Mouse (Mus musculus) liver, embryonic 14.5 days (tissue): ENCODE data around the gene Ehd2. TPM values are rescaled to one million over a fixed set of nuclear protein-coding genes. Genes with fewer than 3 reads are reported as not detected.

Experiments
- ATAC-seq: fragments of 200-750 bp; cut with Nextera tagmentation; 2 replicates; pipeline ENCODE4 v1.8.0; 2017; ENCODE audit warnings: moderate number of reproducible peaks, mild to moderate bottlenecking, moderate library complexity; ENCODE audit not compliant: insufficient read depth
- DNase-seq, 3 experiments: peaks; one replicate each; pipeline ENCODE4 v3.0.0-alpha.2; 2012 to 2013; ENCODE audit warnings: low read depth in 3 of 3, low spot score in 3 of 3
- H3K27ac ChIP-seq: fragments of 300-500 bp; sonication (generic); 2 replicates; pipeline ENCODE4 v1.5.1; 2014; ENCODE audit warnings: moderate library complexity, mild to moderate bottlenecking, control low read depth, inconsistent platforms
- H3K27me3 ChIP-seq: fragments of 300-500 bp; sonication (generic); 2 replicates; pipeline ENCODE4 v1.6.1; 2014; ENCODE audit warnings: mild to moderate bottlenecking, low read length, moderate library complexity; ENCODE audit not compliant: control insufficient read depth, insufficient read depth
- H3K36me3 ChIP-seq: fragments of 300-500 bp; sonication (generic); replicated peaks from 2 replicates; pipeline ENCODE4 v1.6.1; 2014; ENCODE audit warnings: low read depth; ENCODE audit not compliant: control insufficient read depth, insufficient read depth
- H3K4me1 ChIP-seq, 2 experiments: fragments of 200-500 bp in 1 of 2; fragments of 300-500 bp in 1 of 2; sonication (generic) in 1 of 2; replicated peaks; 2 replicates each; pipeline ENCODE4 v1.6.1; 2012 to 2014; ENCODE audit warnings: antibody characterized with exemption in 1 of 2, inconsistent platforms in 1 of 2, low read length in 1 of 2; ENCODE audit not compliant: control insufficient read depth in 2 of 2, insufficient read depth in 2 of 2
- H3K4me2 ChIP-seq: fragments of 300-500 bp; sonication (generic); 2 replicates; pipeline ENCODE4 v1.6.1; 2014; ENCODE audit warnings: low read depth, mild to moderate bottlenecking, control low read depth, moderate library complexity
- H3K4me3 ChIP-seq, 2 experiments: fragments of 200-500 bp in 1 of 2; fragments of 300-500 bp in 1 of 2; sonication (generic) in 1 of 2; 2 replicates each; pipeline ENCODE4 v1.5.1; 2012 to 2014; ENCODE audit warnings: low read depth in 2 of 2, low read length in 2 of 2, mild to moderate bottlenecking in 2 of 2, control low read depth in 1 of 2, inconsistent platforms in 1 of 2, moderate library complexity in 1 of 2; ENCODE audit not compliant: insufficient read depth in 1 of 2
- H3K9ac ChIP-seq: fragments of 300-500 bp; sonication (generic); replicated peaks from 2 replicates; pipeline ENCODE4 v1.6.1; 2014; ENCODE audit warnings: mild to moderate bottlenecking, control low read depth, moderate library complexity
- H3K9me3 ChIP-seq: fragments of 300-500 bp; sonication (generic); 2 replicates; pipeline ENCODE4 v1.6.1; 2016; ENCODE audit warnings: low read length, mixed read lengths; ENCODE audit not compliant: control insufficient read depth
- CTCF ChIP-seq: IDR thresholded peaks from 2 replicates; pipeline ENCODE4 v1.5.1; 2016; ENCODE audit warnings: antibody characterized with exemption, low read depth, control low read depth
- EP300 ChIP-seq: IDR thresholded peaks from 2 replicates; pipeline ENCODE4 v1.6.1; 2016; ENCODE audit warnings: antibody characterized with exemption, low read depth
- WGBS: fragments of 180-500 bp; shearing (Covaris S2); extraction: QIAGEN DNeasy Blood & Tissue Kit; methylation state at CpG from one replicate; pipeline ENCODE4 v1.1.7; 2014; ENCODE audit not compliant: insufficient replicate concordance; 5-methylcytosine and 5-hydroxymethylcytosine counted together
- polyA plus RNA-seq, 2 experiments: library from polyadenylated mRNA; depleted of rRNA in 1 of 2; stranded (reverse) in 1 of 2; unstranded in 1 of 2; fragments of >200 nt; fragmentation: Nextera tagmentation in 1 of 2; extraction: Ambion mirVana in 1 of 2; gene quantifications; 2 replicates each; pipeline versions ENCODE4 v1.2.1 to v1.2.3; 2012 to 2014

Gene Ehd2
- polyA plus RNA-seq, 2 experiments, result 2.5 to 3.0 TPM

- Histone ChIP-seq H3K4me1 (peaks cover 5 to 14% of the 10 kb centered on the region in 2 experiments), H3K9ac (no peak overlapping the region), H3K27ac (no peak overlapping the region), H3K4me3 (no peak overlapping the region), H3K36me3 (0 out of 2 replicates have a peak, but pooled peaks cover 2% of the 10 kb centered on the region), H3K4me2 (no peak overlapping the region), H3K27me3 (no peaks in the 10 kb centered on the region), H3K9me3 (no peaks in the 10 kb centered on the region)
- ATAC-seq (0 out of 2 replicates have a peak, but pooled peaks have one; percentile 28), DNase-seq (peak; percentile 5 to 22 (median 20))
- no peak for TF ChIP-seq CTCF
- TF ChIP-seq EP300, result no peak
- 30% methylated on average over 4 of the region's 4 CpGs for WGBS
Observed at GRCm38 (mm10) chr7:16003032-16003431, 35.7 kb upstream of the Ehd2 start.

DNA sequence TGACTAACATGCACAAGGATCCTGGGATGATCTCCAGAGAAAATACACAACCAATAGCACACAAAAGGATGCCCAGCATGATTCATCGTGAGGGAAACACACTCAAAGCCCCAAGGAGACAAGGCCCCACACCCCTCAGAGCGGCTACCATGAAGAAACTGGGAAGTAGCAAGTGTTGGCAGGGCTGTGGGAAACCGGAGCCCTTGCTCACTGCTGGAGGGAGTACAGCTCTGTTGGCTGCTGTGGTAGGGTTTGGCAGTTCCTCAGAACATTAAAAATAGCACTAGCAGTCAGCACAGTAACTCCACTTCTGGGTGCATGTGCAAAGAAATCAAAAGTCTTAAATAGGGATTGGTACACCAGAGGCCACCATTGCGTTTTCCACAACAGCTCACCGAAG is 34.8 kb upstream of the Ehd2 start:
- ATAC-seq, result no peak

DNA sequence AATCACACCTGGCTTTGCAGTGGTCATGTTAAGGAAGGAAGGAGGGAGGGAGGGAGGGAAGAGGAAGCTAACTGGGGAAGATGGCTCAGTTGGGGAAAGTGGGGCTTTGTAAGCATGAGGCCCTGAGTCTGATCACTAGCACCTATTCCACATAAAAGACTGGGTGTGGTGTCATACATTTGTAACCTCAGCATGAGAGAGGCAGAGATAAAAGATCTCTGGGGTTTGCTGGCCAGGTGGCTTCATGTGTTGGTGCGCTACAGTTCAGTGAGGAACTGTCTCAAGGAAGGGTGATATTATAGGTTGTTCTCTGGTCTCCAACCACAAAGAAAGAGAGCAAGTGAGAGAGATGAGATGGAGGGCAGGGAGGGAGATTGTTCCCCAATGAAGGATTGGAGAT is 34.3 kb upstream of the Ehd2 start:
- DNase-seq, result no peak
- H3K4me1 ChIP-seq, result peaks cover 5 to 14% of the 10 kb centered on the region in 2 experiments
- 68% methylated on average over 1 of the region's 1 CpGs for WGBS
- ATAC-seq, result no peak
- no peaks in the 10 kb centered on the region for H3K9me3 ChIP-seq
- H3K4me3 ChIP-seq, result no peak overlapping the region
- no peak overlapping the region for H3K27ac ChIP-seq
- no peak for TF ChIP-seq CTCF
- TF ChIP-seq EP300, result no peak
- H3K9ac ChIP-seq, result no peak overlapping the region
- 0 out of 2 replicates have a peak, but pooled peaks cover 2% of the 10 kb centered on the region for H3K36me3 ChIP-seq
- no peaks in the 10 kb centered on the region for H3K27me3 ChIP-seq
- H3K4me2 ChIP-seq, result no peak overlapping the region

More for the DNA sequence above, 34.8 kb upstream of the Ehd2 start:
- H3K4me3 ChIP-seq, result no peak overlapping the region
- no peak overlapping the region for H3K9ac ChIP-seq
- TF ChIP-seq EP300, result no peak
- no peak for TF ChIP-seq CTCF
- H3K27ac ChIP-seq, result no peak overlapping the region
- no peaks in the 10 kb centered on the region for H3K9me3 ChIP-seq
- H3K4me1 ChIP-seq, result peaks cover 5 to 14% of the 10 kb centered on the region in 2 experiments
- WGBS, result 56% methylated on average over 5 of the region's 5 CpGs
- DNase-seq, result no peak
- H3K4me2 ChIP-seq, result no peak overlapping the region
- 0 out of 2 replicates have a peak, but pooled peaks cover 2% of the 10 kb centered on the region for H3K36me3 ChIP-seq
- no peaks in the 10 kb centered on the region for H3K27me3 ChIP-seq

DNA sequence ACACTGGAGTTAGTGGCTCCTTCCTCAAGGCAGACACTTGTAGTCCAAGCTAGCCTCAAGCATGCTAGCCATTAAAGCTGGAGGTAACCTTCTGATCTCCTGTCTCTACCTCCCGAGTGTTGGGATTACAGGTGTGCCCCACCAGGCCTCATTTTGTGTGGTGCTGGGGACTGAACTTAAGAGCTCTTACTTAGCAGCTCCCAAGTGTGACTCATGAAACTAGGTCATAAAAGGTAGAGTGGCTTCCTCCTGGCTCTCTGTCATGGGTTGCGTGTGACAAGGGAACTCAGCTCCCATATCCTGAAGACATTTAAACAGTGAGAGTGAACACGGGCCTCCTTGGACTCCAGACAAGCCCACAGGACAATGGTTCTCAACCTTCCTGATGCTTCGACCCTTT is 26.4 kb upstream of the Ehd2 start:
- H3K4me3 ChIP-seq, result no peak overlapping the region
- DNase-seq, result no peak
- H3K27me3 ChIP-seq, result no peaks in the 10 kb centered on the region
- 78% methylated on average over 4 of the region's 4 CpGs for WGBS
- no peak for TF ChIP-seq EP300
- no peak for TF ChIP-seq CTCF
- no peaks in the 10 kb centered on the region; the same call in none of the 2 replicates for H3K36me3 ChIP-seq
- no peak for ATAC-seq
- H3K4me1 ChIP-seq, result 0 out of 4 replicates have a peak, but pooled peaks cover 0 to 3% of the 10 kb centered on the region in 2 experiments
- no peaks in the 10 kb centered on the region for H3K9me3 ChIP-seq
- no peak overlapping the region for H3K27ac ChIP-seq
- no peak overlapping the region for H3K4me2 ChIP-seq
- H3K9ac ChIP-seq, result no peak overlapping the region

DNA sequence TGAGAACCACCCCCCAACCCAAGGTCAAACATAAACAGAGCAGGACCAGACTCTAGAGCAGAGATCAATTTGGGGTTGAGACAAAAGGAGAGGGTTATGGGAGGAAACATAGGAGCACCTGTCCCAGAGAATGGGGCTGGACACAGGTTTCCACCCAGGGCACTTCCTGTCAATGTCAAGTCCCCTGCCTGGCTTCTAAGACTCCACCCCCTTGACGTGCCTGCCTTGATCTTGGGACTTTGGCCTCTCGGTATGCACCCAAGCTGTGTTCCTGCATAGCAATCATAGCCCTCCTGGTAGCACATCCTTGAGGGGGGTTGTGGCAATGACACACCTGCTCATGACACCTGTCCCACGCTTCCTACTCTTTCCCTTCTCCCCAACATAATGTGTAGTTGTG is 25.8 kb upstream of the Ehd2 start:
- no peaks in the 10 kb centered on the region for H3K27me3 ChIP-seq
- no peak overlapping the region for H3K4me2 ChIP-seq
- no peak for TF ChIP-seq CTCF
- no peak for TF ChIP-seq EP300
- WGBS, result 64% methylated on average over 3 of the region's 3 CpGs
- ATAC-seq (no peak), DNase-seq (no peak)
- H3K4me3 ChIP-seq, result no peak overlapping the region
- no peak overlapping the region for H3K27ac ChIP-seq
- H3K4me1 ChIP-seq, result 0 out of 4 replicates have a peak, but pooled peaks cover 0 to 3% of the 10 kb centered on the region in 2 experiments
- H3K36me3 ChIP-seq, result peaks cover 5% of the 10 kb centered on the region
- no peaks in the 10 kb centered on the region for H3K9me3 ChIP-seq
- no peak overlapping the region for H3K9ac ChIP-seq
